Mouse (Mus musculus): ENCODE measurements around the gene Papola. TPM values are rescaled to one million over a fixed set of nuclear protein-coding genes. Genes with fewer than 3 reads are reported as not detected.

The Papola gene
- 150 and 170 TPM in 2 replicates for polyA plus RNA-seq (2015; fragmentation: Nextera tagmentation; extraction: Ambion mirVana)

- peak; percentile 97 for ATAC-seq
- Histone ChIP-seq H3K36me3 (ENCODE audit: control insufficient read depth, insufficient read depth, low read length) (no peaks in the 10 kb centered on the region), H3K9ac (ENCODE audit: low read depth, low read length) (peak within 1 kb of the TSS; percentile 89), H3K9me3 (replicated peaks; ENCODE audit: control insufficient read depth, low read length, poor library complexity, severe bottlenecking) (no peaks in the 10 kb centered on the region), H3K4me1 (ENCODE audit: control insufficient read depth, insufficient read depth, low read length) (peaks cover 17% of the 10 kb centered on the region), H3K4me3 (ENCODE audit: low read depth, low read length) (peak within 1 kb of the TSS; percentile 89), H3K27me3 (ENCODE audit: control insufficient read depth, insufficient read depth, low read depth, low read length) (no peaks in the 10 kb centered on the region), H3K27ac (ENCODE audit: low read length) (peak within 1 kb of the TSS; percentile 97), H3K4me2 (ENCODE audit: low read length) (peak within 1 kb of the TSS; percentile 79)
- under 1% methylated on average over 63 of the region's 85 CpGs for WGBS
Observed at GRCm38 (mm10) chr12:105784196-105784999, at the start of gene Papola. Gene Papola (plus strand): TSS chr12:105784694.

- H3K27ac ChIP-seq (ENCODE audit: low read length), result no peak overlapping the region
- no peaks in the 10 kb centered on the region for H3K36me3 ChIP-seq (ENCODE audit: control insufficient read depth, insufficient read depth, low read length)
- no peak overlapping the region for H3K4me2 ChIP-seq (ENCODE audit: low read length)
- H3K27me3 ChIP-seq (ENCODE audit: control insufficient read depth, insufficient read depth, low read depth, low read length), result no peaks in the 10 kb centered on the region
- no peak overlapping the region for H3K9ac ChIP-seq (ENCODE audit: low read depth, low read length)
- no peak for ATAC-seq
- no peaks in the 10 kb centered on the region for H3K9me3 ChIP-seq (replicated peaks; ENCODE audit: control insufficient read depth, low read length, poor library complexity, severe bottlenecking)
- WGBS, result 74% methylated on average over 7 of the region's 7 CpGs
- no peak overlapping the region for H3K4me3 ChIP-seq (ENCODE audit: low read depth, low read length)
- H3K4me1 ChIP-seq (ENCODE audit: control insufficient read depth, insufficient read depth, low read length), result no peaks in the 10 kb centered on the region
Observed at GRCm38 (mm10) chr12:105735226-105735888, 49.1 kb upstream of the Papola start.

DNA sequence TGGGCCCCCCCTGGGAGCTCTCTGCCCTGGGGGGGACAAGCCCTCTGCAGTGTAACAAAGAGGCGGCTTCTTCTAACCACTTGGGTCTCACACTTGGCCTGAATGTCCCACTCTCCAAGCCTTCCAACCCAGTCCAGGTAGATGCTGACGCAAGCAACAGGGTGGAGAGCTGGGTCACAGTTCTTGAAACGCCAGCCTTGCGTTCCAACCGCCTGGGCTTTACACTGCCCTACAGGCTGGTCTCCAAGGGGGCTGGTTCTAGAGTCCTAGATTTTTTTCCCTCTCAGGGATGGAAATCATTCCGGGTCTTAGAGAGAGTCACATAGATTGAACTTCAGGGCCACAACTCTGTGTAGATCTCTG lies 48.6 kb upstream of the Papola start:
- no peak for ATAC-seq
- Histone ChIP-seq H3K27me3 (ENCODE audit: control insufficient read depth, insufficient read depth, low read depth, low read length) (no peaks in the 10 kb centered on the region), H3K4me2 (ENCODE audit: low read length) (no peak overlapping the region), H3K4me3 (ENCODE audit: low read depth, low read length) (no peak overlapping the region), H3K4me1 (ENCODE audit: control insufficient read depth, insufficient read depth, low read length) (no peaks in the 10 kb centered on the region), H3K27ac (ENCODE audit: low read length) (no peak overlapping the region), H3K36me3 (ENCODE audit: control insufficient read depth, insufficient read depth, low read length) (no peaks in the 10 kb centered on the region), H3K9me3 (replicated peaks; ENCODE audit: control insufficient read depth, low read length, poor library complexity, severe bottlenecking) (no peaks in the 10 kb centered on the region), H3K9ac (ENCODE audit: low read depth, low read length) (no peak overlapping the region)
- 92% methylated on average over 6 of the region's 6 CpGs for WGBS

DNA sequence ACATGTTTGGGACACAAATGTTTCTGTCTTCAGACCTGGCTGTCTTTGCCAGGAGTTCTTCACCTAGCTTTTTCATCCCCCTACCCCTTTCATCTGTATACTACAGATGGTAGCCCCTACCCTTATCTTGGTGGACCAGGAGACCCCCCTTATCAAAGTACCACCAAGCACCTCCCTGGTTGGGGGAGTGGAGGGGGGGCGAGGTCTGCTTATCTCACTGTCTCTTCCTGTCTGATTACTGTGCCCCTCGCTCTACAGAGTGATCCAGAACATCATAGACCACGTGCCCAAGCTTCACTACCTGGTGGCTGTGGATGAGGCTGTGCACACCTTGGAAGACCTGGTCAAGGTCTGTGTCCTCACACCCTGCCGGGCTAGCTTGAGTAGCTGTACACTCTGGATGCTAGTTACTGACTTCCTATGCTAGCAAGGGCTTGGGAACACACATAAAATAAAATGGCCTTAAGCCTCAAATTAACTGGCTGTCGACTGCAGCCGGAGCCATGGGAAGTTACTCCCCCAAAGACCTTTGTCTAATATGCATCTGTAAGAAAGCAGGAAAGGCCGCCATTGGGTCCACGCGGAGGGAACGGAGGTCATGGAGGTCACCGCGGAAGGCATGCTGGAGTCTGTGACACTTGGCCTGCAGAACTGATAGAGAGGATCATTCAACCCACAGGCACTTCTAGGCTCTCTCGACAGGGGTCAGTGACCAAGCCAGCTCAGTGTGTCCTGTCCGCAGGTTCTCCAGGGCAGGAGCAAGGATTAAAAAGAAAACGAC lies 46.0 kb upstream of the Papola start:
- no peak for ATAC-seq
- no peak overlapping the region for H3K4me3 ChIP-seq (ENCODE audit: low read depth, low read length)
- WGBS, result 78% methylated on average over 15 of the region's 15 CpGs
- H3K4me2 ChIP-seq (ENCODE audit: low read length), result no peak overlapping the region
- no peak overlapping the region for H3K27ac ChIP-seq (ENCODE audit: low read length)
- H3K9me3 ChIP-seq (replicated peaks; ENCODE audit: control insufficient read depth, low read length, poor library complexity, severe bottlenecking), result no peaks in the 10 kb centered on the region
- H3K36me3 ChIP-seq (ENCODE audit: control insufficient read depth, insufficient read depth, low read length), result no peaks in the 10 kb centered on the region
- no peaks in the 10 kb centered on the region for H3K4me1 ChIP-seq (ENCODE audit: control insufficient read depth, insufficient read depth, low read length)
- H3K27me3 ChIP-seq (ENCODE audit: control insufficient read depth, insufficient read depth, low read depth, low read length), result no peaks in the 10 kb centered on the region
- H3K9ac ChIP-seq (ENCODE audit: low read depth, low read length), result no peak overlapping the region

DNA sequence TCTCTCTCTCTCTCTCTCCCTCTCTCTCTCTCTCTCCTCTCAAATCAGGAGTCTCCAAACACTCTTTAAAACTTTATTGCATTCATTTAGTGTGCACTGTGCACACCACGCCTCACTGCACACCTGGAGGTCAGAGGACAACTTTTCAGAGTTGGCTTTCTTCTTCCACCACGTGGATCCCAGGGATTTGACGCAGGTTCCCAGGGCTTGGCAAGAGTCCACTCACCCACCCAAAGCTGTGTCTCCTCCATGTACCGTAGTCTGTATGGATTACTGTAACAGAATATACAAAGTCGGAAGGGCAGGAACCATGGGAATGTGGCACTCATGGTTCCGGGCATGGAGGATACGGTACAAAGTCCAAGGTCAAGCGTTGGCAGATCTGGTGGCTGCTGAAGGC lies 44.8 kb upstream of the Papola start:
- H3K4me3 ChIP-seq (ENCODE audit: low read depth, low read length), result no peak overlapping the region
- no peak overlapping the region for H3K9ac ChIP-seq (ENCODE audit: low read depth, low read length)
- H3K27me3 ChIP-seq (ENCODE audit: control insufficient read depth, insufficient read depth, low read depth, low read length), result no peaks in the 10 kb centered on the region
- H3K4me1 ChIP-seq (ENCODE audit: control insufficient read depth, insufficient read depth, low read length), result no peaks in the 10 kb centered on the region
- H3K9me3 ChIP-seq (replicated peaks; ENCODE audit: control insufficient read depth, low read length, poor library complexity, severe bottlenecking), result no peaks in the 10 kb centered on the region
- H3K27ac ChIP-seq (ENCODE audit: low read length), result no peak overlapping the region
- no peaks in the 10 kb centered on the region for H3K36me3 ChIP-seq (ENCODE audit: control insufficient read depth, insufficient read depth, low read length)
- no peak for ATAC-seq
- 88% methylated on average over 8 of the region's 8 CpGs for WGBS
- H3K4me2 ChIP-seq (ENCODE audit: low read length), result no peak overlapping the region

DNA sequence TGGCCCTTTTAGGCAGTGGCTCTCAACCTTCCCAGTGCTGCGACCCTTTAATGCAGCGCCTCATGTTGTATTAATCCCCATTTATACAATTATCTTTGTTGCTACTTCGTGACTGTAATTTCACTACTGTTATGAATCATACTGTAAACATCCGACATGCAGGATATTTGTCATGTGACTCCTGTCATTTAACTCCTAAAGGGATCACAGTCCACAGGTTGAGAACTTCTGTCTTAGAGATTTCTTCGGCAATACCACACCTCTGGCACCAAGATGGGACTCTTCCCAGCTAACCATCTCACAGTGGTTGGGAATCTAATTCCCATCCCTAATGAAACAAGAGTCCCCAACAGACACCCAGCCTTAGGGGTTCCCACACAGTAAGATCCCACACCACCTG lies 36.4 kb upstream of the Papola start:
- Histone ChIP-seq H3K27ac (ENCODE audit: low read length) (no peak overlapping the region), H3K9me3 (replicated peaks; ENCODE audit: control insufficient read depth, low read length, poor library complexity, severe bottlenecking) (no peaks in the 10 kb centered on the region), H3K4me3 (ENCODE audit: low read depth, low read length) (no peak overlapping the region), H3K9ac (ENCODE audit: low read depth, low read length) (no peak overlapping the region), H3K27me3 (ENCODE audit: control insufficient read depth, insufficient read depth, low read depth, low read length) (no peaks in the 10 kb centered on the region), H3K4me2 (ENCODE audit: low read length) (no peak overlapping the region), H3K36me3 (ENCODE audit: control insufficient read depth, insufficient read depth, low read length) (no peaks in the 10 kb centered on the region), H3K4me1 (ENCODE audit: control insufficient read depth, insufficient read depth, low read length) (no peaks in the 10 kb centered on the region)
- WGBS, result 91% methylated on average over 5 of the region's 5 CpGs
- ATAC-seq, result no peak

DNA sequence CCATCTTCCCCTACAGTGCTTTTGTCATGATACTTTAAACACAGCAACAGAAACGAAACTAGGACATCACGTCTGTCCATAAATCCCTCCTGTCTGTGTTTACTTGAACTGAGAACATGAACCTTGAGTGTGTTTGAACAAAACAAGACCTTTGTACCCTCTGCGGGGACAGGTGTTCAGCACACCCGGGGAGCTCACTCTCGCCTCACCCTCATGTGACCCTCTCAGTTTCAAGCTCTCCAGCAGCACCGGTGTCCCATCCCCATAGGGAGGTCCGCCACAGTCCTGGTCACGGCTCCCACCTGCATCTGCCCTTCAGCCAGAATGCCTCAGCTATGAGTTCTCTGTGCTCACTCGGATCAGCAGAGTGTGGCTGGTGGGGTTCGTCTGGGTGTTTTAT lies 30.7 kb upstream of the Papola start:
- Histone ChIP-seq H3K27me3 (ENCODE audit: control insufficient read depth, insufficient read depth, low read depth, low read length) (no peaks in the 10 kb centered on the region), H3K4me2 (ENCODE audit: low read length) (no peak overlapping the region), H3K9me3 (replicated peaks; ENCODE audit: control insufficient read depth, low read length, poor library complexity, severe bottlenecking) (no peaks in the 10 kb centered on the region), H3K4me1 (ENCODE audit: control insufficient read depth, insufficient read depth, low read length) (no peaks in the 10 kb centered on the region), H3K9ac (ENCODE audit: low read depth, low read length) (no peak overlapping the region), H3K36me3 (ENCODE audit: control insufficient read depth, insufficient read depth, low read length) (no peaks in the 10 kb centered on the region), H3K4me3 (ENCODE audit: low read depth, low read length) (no peak overlapping the region), H3K27ac (ENCODE audit: low read length) (no peak overlapping the region)
- 93% methylated on average over 10 of the region's 10 CpGs for WGBS
- ATAC-seq, result no peak

DNA sequence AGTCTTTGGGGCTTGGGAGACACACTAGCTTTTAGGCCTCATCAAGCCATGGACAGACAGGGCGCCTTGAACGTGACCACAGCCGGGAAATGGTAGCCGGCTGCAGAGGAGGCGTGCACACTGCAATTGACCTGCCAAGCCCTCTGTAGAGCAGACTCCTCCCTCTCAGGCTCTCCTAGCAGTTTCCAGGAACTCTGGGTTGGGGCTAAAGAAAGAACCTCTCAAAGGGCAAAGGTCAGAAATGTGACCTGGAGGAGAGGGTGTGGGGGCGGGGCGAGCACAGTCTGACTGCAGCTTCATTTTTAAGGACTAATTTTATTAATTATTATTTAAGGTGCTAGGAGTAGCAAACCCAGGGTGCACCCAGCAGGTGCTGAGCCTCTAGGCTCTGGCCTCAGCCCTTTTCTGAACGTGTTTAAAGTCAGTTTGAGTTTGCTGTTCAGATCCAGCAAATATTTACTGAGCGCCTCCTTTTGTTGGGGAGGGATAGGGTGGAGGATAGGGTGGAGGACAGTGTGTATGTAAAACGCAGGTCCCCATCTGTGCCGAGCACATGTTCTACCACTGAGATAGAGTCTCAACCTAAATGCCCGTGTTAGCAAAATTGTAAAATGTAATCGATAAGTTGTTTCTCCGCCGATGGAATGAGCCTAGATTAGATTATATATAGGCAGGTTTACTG lies 26.5 kb upstream of the Papola start:
- WGBS, result 45% methylated on average over 15 of the region's 15 CpGs
- no peak for ATAC-seq

More for the DNA sequence above, 26.5 kb upstream of the Papola start:
- Histone ChIP-seq H3K27me3 (ENCODE audit: control insufficient read depth, insufficient read depth, low read depth, low read length) (no peaks in the 10 kb centered on the region), H3K27ac (ENCODE audit: low read length) (no peak overlapping the region), H3K9ac (ENCODE audit: low read depth, low read length) (no peak overlapping the region), H3K9me3 (replicated peaks; ENCODE audit: control insufficient read depth, low read length, poor library complexity, severe bottlenecking) (no peaks in the 10 kb centered on the region), H3K4me1 (ENCODE audit: control insufficient read depth, insufficient read depth, low read length) (no peaks in the 10 kb centered on the region), H3K4me3 (ENCODE audit: low read depth, low read length) (no peak overlapping the region), H3K36me3 (ENCODE audit: control insufficient read depth, insufficient read depth, low read length) (no peaks in the 10 kb centered on the region), H3K4me2 (ENCODE audit: low read length) (no peak overlapping the region)

All from midbrain, embryonic 16.5 days (tissue).